Mouse (Mus musculus) gastrocnemius, postnatal 4 days (tissue): ENCODE results near the gene Cfap99. TPM values are rescaled to one million over a fixed set of nuclear protein-coding genes. Genes with fewer than 3 reads are reported as not detected.

Experiments
- DNase-seq, 2 experiments: peaks; one replicate each; pipeline ENCODE4 v3.0.0; 2021 to 2022; ENCODE audit warnings: low spot score in 2 of 2, mixed read lengths in 2 of 2
- long read RNA-seq, 2 experiments: library from polyadenylated mRNA; stranded (forward); transcript quantifications; one replicate each; pipeline ENCODE4 v2.0.0; 2021
- total RNA-seq, 2 experiments: library from RNA; stranded (reverse); gene quantifications; 2 replicates each; pipeline ENCODE4 v1.2.3; 2021

Gene Cfap99
- total RNA-seq, result under 1 TPM; 0.16 to 0.17 TPM
- long read RNA-seq, experiment 1, result 0 reads
- long read RNA-seq, experiment 2, partial matches to known transcripts, result 0 of 1 reads
- long read RNA-seq, experiment 2, other reads (novel, unspliced or antisense), result 1 of 1 reads

DNA sequence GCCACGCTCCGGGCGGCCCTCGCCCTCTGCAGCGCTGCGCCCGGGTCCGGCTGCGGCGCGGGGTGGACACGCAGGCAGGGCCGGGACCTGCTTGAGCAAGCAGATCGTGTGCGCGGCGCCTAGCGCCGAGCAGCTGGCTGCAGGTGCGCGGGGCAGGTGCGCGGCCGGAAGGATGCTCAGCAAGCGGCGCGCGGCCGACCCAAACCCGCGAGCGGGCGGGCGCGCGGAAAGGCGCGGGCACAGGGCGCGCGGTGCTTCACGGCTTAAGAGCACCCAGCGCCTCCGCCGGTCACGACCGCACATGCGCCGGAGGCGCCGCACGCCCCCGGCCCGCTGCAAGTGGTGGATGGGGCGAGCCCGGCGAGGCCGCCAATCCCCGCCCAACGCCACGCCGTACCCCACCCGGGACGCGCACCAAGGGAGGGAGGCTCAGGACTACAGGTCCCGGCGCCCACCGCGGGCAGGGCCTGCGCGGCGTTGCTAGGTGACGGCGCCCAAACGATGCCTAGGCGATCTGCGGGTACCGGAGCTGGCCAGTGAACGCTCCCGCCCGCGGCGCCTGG, at the start of gene Cfap99, which contains the start of gene Zfyve28:
Gene Cfap99, plus strand, starts transcription at position 447 of the 563 bp plus-strand sequence.
Gene Zfyve28, minus strand, starts transcription at position 296 of the 563 bp plus-strand sequence.
- peak; percentile 70 to 77 for DNase-seq

DNA sequence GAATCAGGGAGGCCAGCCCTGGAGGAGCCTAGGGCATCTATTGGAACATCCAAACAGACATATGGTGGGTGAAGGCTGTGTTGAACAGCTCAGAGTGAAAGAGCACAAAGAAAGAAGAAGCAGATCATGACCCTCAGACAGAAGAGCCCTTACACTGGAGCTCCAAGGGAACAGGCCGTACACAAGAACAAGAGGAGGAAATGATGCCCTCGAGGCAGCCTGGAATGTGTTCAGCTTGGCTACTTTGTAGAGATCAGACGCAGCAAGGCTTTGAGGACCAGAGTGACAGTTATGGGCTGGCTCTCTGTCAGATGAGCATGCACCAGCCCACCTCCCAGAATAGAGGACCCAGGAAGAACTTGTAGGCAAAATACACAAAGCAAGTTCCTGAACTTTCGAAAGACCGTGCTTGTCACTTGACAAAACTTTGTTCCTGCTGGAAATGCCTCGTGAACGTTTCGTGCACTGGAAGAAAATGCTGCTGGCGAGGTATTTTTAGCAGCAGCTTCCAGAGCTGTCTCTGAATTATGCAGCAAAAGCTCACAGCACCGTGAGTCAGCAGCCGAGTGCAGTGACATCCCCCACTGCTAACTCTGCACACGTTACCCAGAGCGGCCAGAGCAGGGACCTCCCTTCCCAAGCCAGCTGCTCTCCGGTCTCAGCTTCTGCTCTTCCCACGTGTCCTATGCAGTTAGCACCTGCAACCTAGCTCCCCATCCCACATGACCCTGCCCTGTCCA, 46.0 kb upstream of the Cfap99 start:
- DNase-seq, result peak in 1 of 2 experiments; percentile 40

DNA sequence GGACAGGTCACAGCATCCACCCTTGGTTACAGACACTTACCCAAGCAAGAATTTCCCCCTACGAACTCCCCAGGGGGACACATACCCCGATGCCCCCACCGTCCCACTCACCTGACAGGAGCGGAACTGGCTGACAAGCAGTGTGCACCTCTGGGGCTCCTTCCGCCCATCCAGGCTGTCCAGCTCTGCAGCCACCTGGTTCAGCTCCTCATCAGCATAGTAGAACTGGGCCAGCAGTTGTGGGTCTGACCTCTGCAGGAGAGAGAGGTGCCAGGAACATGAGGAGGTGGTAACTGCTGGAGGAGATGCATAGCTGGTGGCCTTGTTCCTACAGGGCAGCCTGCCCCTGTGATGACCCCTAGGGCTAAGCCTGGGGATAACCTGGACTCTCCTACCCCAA, 45.3 kb upstream of the Cfap99 start:
- DNase-seq, result no peak

DNA sequence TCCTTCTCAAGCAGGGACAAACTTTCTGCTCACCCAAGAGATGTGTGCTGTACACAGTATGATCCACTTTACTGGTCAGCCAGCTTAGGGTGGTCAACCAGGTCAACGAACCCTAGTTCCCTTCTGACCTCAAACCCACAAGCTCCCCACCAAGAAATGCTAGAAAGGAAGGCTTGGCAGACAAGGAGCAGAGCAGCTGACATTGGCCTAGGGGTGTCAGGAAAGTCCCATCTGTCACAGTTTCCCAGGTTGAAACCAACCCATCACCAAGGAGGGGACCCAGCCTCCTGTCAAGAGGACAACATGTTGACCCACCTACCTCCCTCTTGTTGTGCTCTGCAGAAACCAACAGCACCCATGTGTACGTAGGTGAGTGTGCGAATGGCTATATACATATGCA, 42.0 kb upstream of the Cfap99 start:
- DNase-seq, result no peak

DNA sequence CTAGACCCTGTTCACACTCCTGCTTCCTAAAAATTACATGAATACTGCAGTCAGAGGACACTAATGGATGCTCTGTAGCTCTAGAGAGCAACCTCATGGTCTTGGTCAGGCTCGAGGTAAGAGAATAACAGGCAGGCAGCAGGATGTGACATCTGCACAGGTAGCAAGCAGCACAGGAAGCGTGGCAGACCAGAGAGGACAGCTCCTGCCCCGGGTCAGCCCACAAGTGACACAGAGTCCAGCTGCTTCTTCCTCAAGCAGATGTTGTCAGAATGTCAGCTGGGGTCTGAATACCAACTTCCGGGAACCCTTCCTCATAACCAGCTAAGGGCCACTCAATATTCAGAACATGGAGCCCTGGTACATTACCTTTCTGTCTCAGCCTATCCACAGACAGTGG, 39.3 kb upstream of the Cfap99 start:
- DNase-seq, result no peak

DNA sequence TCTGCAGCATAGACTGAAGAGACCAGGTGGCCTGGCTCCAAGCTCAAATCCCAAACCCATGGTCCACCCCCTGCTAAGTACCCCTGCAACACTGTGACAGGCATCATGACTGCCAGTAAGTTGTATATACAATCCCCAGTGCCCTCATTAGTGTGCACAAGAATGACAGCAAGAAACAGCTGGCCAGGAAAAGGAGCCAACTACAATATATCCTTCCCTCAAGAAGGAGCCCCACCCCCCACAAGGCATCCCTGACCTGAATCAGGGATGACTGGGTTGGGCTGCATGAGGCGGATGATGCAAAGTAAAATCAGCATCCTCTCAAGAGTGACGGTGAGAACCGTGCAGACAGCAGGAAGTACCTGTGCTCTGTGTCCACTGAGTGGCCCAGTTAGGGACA, 38.3 kb upstream of the Cfap99 start:
- no peak for DNase-seq

DNA sequence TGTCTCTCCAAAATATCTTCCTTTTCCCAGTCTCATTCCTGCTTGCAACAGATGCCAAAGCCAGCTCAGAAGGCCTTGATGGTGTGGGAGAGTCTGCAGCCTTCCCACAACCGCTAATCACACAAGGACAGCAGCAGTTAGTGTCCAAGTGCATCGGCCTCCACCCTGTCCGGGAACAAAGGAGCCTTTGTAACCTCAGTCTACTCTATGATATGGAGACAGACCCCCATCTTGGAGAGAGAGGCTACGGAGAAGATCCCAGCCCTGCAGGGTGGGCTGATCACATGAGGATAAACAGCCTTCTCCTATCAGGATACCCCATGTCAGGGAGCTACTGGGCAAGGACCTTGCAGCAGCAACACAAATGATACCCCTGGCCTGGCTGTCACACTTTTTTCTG, 36.6 kb upstream of the Cfap99 start:
- no peak for DNase-seq

DNA sequence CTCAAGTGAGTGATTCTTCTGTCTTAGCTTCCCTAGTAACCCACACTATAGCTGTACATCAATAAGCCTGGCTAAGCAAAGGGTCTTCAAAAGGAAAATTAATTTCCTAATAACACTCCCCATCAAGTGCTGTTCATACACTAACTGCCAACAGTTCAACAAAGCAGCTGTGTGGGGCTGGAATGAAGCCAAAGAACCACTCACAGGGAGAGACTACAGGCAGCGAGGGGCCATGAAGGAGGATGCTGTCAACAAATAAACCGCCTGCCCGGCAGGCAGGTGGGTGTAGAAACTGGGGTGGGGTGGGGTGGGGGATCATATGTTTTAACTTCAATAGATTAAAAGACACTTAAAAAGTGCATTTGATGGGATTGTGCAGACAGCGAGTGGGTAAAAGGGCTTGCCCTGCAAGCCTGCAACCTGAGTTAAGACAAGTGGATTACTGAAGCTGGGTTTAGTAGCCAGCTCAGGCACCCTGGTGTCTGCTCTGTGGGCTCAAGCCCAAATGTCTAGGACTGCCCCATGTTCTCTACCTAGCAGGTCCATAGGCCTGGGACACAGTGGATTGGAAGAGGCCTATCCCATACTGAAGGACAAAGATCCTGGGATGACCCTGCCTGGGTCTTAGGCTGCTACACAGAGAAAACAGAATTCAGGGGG, 36.0 kb upstream of the Cfap99 start:
- peak in 1 of 2 experiments; percentile 61 for DNase-seq

DNA sequence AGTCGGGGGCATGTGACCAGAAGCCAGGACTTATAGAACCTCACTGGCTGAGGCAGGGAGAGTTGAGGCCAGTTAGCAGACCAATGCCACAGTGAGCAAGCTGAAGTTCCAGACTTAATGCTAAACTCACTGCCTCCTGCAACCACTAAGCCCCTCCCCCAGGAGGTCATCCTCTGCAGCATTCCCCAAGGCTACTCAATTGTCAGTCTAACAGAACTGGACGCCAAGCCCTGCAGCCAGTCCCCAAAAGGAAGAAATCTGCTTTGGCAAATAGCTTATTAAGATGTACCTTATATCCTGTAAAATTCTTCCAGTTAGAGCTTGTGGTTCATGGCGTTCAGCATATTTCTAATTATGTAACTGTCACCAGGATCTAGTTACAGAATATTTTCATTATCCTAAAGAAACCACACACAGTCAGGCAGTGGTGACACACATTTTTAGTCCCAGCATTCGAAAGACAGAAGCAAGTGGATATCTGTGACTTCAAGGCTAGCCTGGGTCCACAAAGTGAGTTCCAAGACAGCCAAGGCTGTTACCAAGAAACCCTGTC, 35.4 kb upstream of the Cfap99 start:
- DNase-seq, result no peak

DNA sequence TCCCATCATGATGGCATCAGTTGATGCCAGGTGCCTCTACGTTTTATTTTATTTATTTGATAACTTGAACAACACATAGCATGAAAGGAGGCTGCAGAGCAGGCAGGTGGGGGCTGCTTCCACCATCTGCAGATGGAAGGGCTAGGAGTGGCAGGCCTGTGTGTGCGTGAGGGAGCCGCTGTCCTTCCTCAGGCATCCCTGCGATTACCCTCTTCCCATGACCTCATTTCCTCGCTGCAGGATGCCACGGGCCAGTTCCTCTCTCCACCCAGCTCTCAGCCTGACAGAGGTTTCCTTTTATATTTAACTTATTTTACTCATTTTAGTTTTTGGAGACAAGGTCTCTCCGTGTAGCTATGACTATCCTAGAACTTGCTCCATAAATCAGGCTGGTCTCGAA, 34.1 kb upstream of the Cfap99 start:
- DNase-seq, result no peak

DNA sequence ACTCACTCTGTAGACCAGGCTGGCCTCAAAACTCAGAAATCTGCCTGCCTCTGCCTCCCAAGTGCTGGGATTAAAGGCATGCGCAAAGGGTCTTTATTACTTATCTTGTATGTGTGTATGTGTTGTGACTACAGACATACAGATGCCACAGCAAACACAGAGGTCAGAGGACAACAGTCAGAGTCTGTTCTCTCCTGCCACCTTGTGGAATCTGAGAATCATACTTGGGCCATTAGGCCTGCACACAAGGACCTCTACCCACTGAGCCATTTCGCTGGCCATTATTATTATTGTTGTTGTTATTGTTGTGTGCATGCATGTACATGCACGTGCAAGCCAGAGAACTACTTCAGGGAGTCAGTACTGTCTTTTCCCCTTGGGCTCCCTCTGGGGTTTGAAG, 33.2 kb upstream of the Cfap99 start:
- DNase-seq, result no peak

DNA sequence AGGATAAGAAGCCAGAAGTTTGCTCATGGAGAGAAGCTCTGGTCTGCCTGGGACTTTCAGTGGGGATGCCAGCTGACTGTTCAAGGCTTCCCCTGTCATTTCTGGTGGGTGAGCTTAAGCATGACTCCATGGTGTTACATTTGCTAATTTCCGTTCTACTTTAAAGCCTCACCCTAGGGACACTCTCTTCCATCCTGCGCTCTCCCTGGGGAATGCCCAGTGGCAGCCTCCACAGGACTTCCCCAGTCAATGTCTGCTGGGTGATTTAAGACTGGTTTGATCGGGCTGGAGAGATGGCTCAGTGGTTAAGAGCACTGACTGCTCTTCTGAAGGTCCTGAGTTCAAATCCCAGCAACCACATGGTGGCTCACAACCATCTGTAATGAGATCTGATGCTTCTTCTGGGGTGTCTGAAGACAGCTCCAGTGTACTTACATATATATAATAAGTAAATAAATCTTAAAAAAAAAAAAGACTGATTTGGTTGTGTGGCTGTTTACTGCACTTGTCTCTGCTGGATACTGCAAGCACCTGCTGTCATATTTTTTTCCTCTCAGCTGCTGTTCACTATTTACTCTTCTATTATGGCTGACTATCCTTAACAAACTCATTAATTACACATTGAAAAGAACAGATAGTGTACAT, 29.1 kb upstream of the Cfap99 start:
- DNase-seq, result no peak

DNA sequence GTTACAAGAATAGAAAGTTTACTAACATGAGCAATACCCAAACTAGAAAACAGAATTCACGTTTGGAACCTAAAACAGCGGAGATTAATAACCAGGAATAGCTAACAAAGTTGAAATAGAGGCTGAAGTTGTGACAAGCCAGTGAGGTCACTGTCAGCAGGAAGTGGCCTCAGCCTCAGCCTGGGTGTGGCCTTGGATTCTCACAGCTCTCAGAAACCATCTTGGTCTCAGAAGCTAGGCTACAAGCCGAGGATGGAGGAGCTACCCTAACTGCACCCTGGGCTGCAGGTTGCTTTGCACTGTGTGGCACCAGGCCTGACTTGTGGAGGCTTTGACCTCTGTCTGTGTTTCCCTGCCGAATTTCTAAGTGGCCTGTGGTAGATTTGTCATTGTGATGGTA, 22.3 kb upstream of the Cfap99 start:
- no peak for DNase-seq

DNA sequence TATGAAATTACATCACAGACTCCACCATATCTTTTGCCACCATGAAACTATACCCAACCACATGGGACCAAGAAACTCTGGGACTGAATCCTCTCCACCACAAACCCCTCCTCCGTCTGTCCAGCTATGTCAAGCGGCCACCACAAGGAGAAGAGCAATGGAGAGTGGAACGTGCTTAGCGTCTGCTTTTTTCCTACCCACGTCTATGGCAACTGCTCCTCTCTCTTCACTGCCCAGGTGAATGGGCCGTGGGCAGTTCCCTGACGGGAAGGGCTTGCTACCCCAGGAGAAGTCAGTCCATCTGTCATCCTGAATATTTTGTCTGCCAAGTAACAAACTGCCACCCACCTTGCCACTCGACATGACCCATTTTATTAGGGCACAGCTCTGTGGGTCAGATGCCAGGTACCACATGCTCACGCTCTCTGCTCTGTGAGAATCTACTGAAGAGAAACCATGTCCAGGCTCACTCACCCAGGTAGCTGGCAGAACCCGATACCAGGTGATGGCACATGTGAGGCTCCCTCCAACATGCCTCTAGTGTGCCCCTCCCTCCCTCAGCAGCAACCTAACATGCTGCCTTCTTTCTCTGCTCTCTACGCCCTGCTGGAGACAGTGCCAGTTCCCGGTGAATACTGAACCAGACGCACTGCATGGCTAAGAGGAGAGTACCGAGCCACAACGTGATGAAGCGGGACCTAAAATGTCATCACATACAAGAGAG, 19.0 kb upstream of the Cfap99 start:
- DNase-seq, result no peak

DNA sequence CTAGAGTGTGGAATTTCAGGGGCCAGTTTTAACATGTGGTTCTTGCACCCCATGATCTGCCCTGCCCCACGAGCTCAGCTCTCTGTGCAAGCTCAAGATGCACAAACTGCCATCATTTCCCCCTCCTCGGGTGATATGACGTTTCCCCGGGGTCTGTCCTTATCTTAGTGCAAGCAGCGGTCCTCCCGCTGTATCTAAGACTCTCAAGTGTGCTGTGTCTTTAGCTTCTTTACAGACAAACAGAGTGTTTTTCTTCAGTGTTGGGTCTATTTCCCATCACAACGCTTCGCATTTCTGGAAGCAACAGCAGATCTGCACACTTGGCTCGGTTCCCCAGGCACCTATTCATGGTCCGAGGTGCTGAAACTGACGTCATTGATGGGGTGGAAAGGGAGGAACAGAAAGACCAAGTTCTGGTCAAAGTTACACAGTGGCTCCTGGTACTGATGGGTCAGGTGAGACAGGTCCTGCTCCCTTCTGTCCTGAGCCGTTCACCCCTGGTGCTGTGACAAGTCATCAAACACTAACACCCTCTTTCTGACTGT, 18.4 kb upstream of the Cfap99 start:
- DNase-seq, result no peak

DNA sequence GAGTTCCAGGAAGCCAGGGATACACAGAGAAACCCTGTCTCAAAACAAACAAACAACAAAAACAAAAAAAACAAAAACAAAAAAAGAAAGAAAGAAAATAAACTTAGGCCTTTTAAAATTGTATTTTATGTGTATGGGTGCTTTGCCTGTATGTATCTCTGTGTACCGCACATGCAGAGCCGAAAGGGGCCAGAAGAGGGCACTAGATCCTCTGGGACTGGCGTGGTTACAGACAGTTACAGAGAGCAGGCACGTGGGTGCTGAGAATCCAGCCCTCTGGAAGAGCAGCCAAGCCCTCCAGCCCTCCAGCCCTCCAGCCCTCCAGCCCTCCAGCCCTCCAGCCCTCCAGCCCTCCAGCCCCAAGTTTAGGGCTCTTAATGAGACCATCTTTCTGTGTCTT, 16.7 kb upstream of the Cfap99 start:
- no peak for DNase-seq

DNA sequence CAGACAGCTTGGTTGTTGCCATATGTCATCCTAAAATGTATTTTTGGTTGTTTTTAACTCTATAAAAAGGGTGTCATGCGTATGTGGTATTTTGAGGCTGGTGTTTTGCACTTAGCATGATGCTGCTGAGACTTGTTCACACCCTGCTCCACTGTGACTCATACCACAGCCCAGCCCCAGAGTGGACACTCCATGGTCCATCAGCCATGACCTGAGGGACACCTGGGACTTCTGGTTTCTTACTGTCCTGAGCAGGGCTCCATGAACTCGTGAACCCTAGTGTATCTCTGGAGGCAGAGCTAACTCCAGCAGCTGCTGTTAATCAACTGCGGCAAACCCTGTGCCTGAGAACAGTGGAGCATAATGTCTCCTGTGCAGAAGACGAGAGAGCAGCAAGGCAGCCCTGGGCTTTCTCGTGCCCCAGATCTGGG, 15.1 kb upstream of the Cfap99 start:
- no peak for DNase-seq

DNA sequence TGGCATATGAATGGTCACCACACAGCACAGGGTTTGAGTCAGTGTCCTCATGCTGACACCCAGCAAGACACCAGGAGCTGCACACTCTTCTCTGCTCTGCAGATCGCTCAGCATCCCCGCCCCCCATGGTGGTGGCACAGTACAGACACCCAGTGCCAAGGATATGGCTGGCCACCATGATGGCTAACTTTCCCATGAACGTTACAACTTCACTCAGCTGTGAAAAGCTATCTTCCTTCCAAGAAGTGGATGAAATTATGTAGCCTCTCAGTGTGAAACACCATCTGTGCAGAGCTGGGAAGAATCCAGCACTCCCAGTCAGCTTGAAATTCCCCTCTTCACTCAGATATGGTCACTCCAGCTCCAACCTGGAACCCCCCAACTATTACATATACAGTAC, 14.1 kb upstream of the Cfap99 start:
- no peak for DNase-seq

DNA sequence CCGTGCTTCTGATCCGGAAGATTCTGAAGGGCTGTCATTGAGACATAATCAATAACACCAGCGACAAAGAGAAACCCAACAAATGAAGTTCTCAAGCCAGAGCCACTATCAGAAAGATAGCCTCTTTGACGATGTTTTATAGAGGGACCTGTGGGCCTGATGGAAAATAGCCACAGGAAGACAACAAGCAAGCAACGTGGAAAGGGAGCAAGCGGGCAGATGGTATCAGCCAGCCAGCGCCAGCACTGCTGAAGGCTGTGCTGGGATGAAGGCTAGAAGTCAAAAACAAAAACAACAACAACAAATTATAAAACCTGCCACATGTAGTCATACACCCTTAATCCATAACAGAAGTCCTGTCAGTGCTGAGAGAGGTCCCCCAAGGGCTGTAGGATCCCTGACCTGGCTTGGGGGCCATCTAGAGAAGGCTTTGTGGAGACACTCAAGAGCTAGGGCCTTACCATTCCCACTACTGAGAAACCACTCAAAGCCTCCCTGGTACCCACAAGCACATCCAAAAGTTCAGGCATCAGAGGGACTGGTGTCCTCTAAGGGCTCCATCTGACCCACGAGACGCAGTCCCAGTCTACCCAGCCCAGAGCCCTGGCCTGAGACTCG, 13.6 kb upstream of the Cfap99 start:
- no peak for DNase-seq

DNA sequence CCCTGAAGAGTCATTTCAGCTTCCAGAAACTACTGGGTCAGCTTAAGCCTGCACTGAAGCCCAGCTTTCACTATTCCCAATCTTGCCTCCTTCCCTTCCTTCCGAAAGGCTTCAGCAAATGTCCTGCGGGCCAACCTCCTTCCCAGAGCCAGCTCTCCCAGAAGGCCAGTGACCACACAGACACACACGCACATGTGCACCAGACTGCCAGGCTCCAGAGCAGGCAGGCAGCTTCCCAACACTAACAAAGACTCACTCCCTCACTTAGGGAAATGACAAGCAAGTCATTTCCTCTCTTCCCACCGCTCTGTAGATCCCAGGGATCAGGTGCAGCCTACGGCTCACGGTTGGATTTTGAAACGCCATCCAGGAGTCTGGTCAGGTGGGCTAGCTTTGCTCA, 12.2 kb upstream of the Cfap99 start:
- DNase-seq, result no peak
